Mouse (Mus musculus) kidney, embryonic 14.5 days (tissue): Measurements from ENCODE around the gene Macrod2. TPM values are rescaled to one million over a fixed set of nuclear protein-coding genes. Genes with fewer than 3 reads are reported as not detected.

ENCODE experiments used
- ATAC-seq: fragments of 200-750 bp; cut with Nextera tagmentation; 2 replicates; pipeline ENCODE4 v1.8.0; 2017; ENCODE audit warnings: moderate number of reproducible peaks, mild to moderate bottlenecking, moderate TSS enrichment, moderate library complexity; ENCODE audit not compliant: low FRiP score, low TSS enrichment
- H3K27ac ChIP-seq: fragments of 300-500 bp; sonication (generic); 2 replicates; pipeline ENCODE4 v1.5.1; 2014; ENCODE audit warnings: low read depth, mild to moderate bottlenecking, low read length, moderate library complexity, mixed read lengths
- H3K27me3 ChIP-seq: fragments of 300-500 bp; sonication (generic); 2 replicates; pipeline ENCODE4 v1.6.1; 2014; ENCODE audit warnings: mild to moderate bottlenecking, low read length; ENCODE audit not compliant: control insufficient read depth, insufficient read depth
- H3K36me3 ChIP-seq: fragments of 300-500 bp; sonication (generic); 2 replicates; pipeline ENCODE4 v1.6.1; 2014; ENCODE audit warnings: low read length, mixed read lengths; ENCODE audit not compliant: control insufficient read depth, insufficient read depth
- H3K4me1 ChIP-seq: fragments of 300-500 bp; sonication (generic); 2 replicates; pipeline ENCODE4 v1.6.1; 2014; ENCODE audit warnings: low read length, mixed read lengths; ENCODE audit not compliant: control insufficient read depth, insufficient read depth
- H3K4me2 ChIP-seq: fragments of 300-500 bp; sonication (generic); replicated peaks from 2 replicates; pipeline ENCODE4 v1.6.1; 2014; ENCODE audit warnings: low read depth, mild to moderate bottlenecking, low read length
- H3K4me3 ChIP-seq: fragments of 300-500 bp; sonication (generic); 2 replicates; pipeline ENCODE4 v1.5.1; 2014; ENCODE audit warnings: mild to moderate bottlenecking, low read length
- H3K9ac ChIP-seq: fragments of 300-500 bp; sonication (generic); 2 replicates; pipeline ENCODE4 v1.6.1; 2014; ENCODE audit warnings: low read depth, mild to moderate bottlenecking, low read length, moderate library complexity
- H3K9me3 ChIP-seq: fragments of 300-500 bp; sonication (generic); 2 replicates; pipeline ENCODE4 v1.6.1; 2016; ENCODE audit warnings: low read length; ENCODE audit not compliant: control insufficient read depth
- WGBS: fragments of 180-500 bp; shearing (Covaris S2); extraction: QIAGEN DNeasy Blood & Tissue Kit; methylation state at CpG from one replicate; pipeline ENCODE4 v1.1.7; 2014; 5-methylcytosine and 5-hydroxymethylcytosine counted together
- polyA plus RNA-seq: library from polyadenylated mRNA; unstranded; fragments of >200 nt; fragmentation: Nextera tagmentation; extraction: Ambion mirVana; gene quantifications from 2 replicates; pipeline ENCODE4 v1.2.1, GENCODE M21; 2014

Macrod2 gene
- polyA plus RNA-seq, 1 experiment from 2014 or later: 22.2 TPM

DNA sequence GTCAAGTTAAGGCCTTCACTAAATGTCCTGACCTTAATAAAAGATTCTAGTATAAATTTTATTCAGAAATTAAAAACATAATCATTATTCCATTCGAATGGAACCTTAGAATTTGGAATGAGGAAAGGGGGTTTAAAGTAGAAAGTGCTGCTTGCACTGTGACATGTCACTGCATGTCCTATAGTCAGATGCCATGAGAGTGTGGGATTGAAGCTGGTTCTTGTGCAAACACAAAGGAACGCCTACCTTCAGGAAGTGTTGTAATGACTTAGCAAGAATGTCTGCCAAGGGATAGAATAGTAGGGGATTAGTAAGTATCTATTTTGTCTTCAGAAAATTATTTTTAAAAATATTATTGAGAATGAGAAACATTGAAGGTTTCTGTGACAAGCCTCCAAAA lies 431.1 kb downstream of the Macrod2 start:
- Histone ChIP-seq H3K4me1 (no peaks in the 10 kb centered on the region), H3K4me2 (no peak overlapping the region), H3K9ac (no peak overlapping the region), H3K27me3 (no peaks in the 10 kb centered on the region), H3K4me3 (no peak overlapping the region), H3K27ac (no peak overlapping the region), H3K36me3 (no peaks in the 10 kb centered on the region), H3K9me3 (no peaks in the 10 kb centered on the region)
- 74% methylated on average over 2 of the region's 2 CpGs for WGBS
- no peak for ATAC-seq

GRCm38 (mm10) chr2:140828859-140829258 lies 433.8 kb downstream of the Macrod2 start:
- Histone ChIP-seq H3K9me3 (no peaks in the 10 kb centered on the region), H3K27ac (no peak overlapping the region), H3K4me1 (no peaks in the 10 kb centered on the region), H3K9ac (no peak overlapping the region), H3K4me2 (no peak overlapping the region), H3K4me3 (no peak overlapping the region), H3K36me3 (no peaks in the 10 kb centered on the region), H3K27me3 (no peaks in the 10 kb centered on the region)
- 89% methylated on average over 5 of the region's 5 CpGs for WGBS
- no peak for ATAC-seq

- H3K9me3 ChIP-seq: no peaks in the 10 kb centered on the region
- H3K9ac ChIP-seq: no peak overlapping the region
- no peaks in the 10 kb centered on the region for H3K27me3 ChIP-seq
- no peak overlapping the region for H3K4me2 ChIP-seq
- H3K4me3 ChIP-seq: no peak overlapping the region
- 63% methylated on average over 3 of the region's 3 CpGs for WGBS
- no peaks in the 10 kb centered on the region for H3K4me1 ChIP-seq
- no peak overlapping the region for H3K27ac ChIP-seq
- H3K36me3 ChIP-seq: no peaks in the 10 kb centered on the region
- ATAC-seq: no peak
These were observed 435.0 kb downstream of the Macrod2 start for GRCm38 (mm10) chr2:140830086-140830485.

- H3K36me3 ChIP-seq: no peaks in the 10 kb centered on the region
- 19% methylated on average over 2 of the region's 2 CpGs for WGBS
- no peaks in the 10 kb centered on the region for H3K4me1 ChIP-seq
- ATAC-seq: no peak
- H3K27ac ChIP-seq: no peak overlapping the region
- no peak overlapping the region for H3K4me2 ChIP-seq
- no peaks in the 10 kb centered on the region for H3K9me3 ChIP-seq
- H3K9ac ChIP-seq: no peak overlapping the region
- no peaks in the 10 kb centered on the region for H3K27me3 ChIP-seq
- no peak overlapping the region for H3K4me3 ChIP-seq
These were observed 444.3 kb downstream of the Macrod2 start for GRCm38 (mm10) chr2:140839371-140839770.

DNA sequence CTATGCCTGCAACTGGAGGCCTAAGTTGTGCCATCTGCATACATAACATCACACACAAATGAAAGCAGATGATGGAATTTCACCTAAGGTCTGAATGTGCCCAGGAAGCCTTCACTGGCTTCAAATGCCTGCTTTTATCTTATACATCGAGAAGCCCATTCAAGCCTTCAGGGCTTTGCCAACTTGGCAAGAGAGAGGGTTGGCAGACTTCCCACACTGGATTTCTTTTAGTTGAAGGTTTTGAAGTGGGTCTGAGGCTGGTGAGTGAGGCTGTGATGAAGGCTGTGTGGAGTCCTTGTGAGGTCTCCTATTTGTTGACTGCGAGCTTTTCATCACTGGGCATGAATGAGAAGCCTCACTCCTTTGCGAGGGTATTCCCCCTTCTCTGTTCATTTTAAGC lies 444.8 kb downstream of the Macrod2 start:
- no peak for ATAC-seq
- Histone ChIP-seq H3K9me3 (no peaks in the 10 kb centered on the region), H3K36me3 (no peaks in the 10 kb centered on the region), H3K9ac (no peak overlapping the region), H3K27ac (no peak overlapping the region), H3K4me2 (no peak overlapping the region), H3K4me1 (no peaks in the 10 kb centered on the region), H3K4me3 (no peak overlapping the region), H3K27me3 (no peaks in the 10 kb centered on the region)
- WGBS: 68% methylated on average over 3 of the region's 3 CpGs

DNA sequence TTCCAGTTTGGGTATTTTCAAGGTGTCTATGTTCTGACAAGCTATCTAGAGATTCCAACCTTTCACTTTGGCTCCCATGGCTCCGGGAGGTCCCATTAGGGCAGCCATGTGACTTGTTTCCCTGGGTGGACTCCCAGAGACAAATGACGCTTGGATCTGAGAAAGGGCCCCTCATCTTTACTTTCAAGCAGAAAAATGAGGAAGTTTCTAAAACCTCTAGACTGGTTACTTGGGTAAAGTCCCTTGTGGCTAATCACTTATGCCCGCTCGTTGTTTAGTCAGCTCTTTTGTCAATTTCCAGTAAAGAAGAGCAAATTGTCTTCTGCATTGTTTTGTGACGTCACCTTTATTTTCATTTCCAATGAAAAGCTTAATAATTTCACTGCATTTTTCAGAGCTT lies 448.9 kb downstream of the Macrod2 start:
- H3K4me1 ChIP-seq: no peaks in the 10 kb centered on the region
- no peak overlapping the region for H3K4me2 ChIP-seq
- H3K4me3 ChIP-seq: no peak overlapping the region
- 87% methylated on average over 5 of the region's 5 CpGs for WGBS
- H3K9me3 ChIP-seq: no peaks in the 10 kb centered on the region
- no peak for ATAC-seq
- H3K9ac ChIP-seq: no peak overlapping the region
- H3K27me3 ChIP-seq: no peaks in the 10 kb centered on the region
- no peaks in the 10 kb centered on the region for H3K36me3 ChIP-seq
- H3K27ac ChIP-seq: no peak overlapping the region

GRCm38 (mm10) chr2:140847817-140848428 lies 452.8 kb downstream of the Macrod2 start:
- H3K27me3 ChIP-seq: no peaks in the 10 kb centered on the region
- no peak for ATAC-seq
- no peak overlapping the region for H3K27ac ChIP-seq
- H3K4me3 ChIP-seq: no peak overlapping the region
- no peaks in the 10 kb centered on the region for H3K4me1 ChIP-seq
- H3K36me3 ChIP-seq: no peaks in the 10 kb centered on the region
- H3K4me2 ChIP-seq: no peak overlapping the region
- H3K9ac ChIP-seq: no peak overlapping the region
- 90% methylated on average over 5 of the region's 5 CpGs for WGBS
- H3K9me3 ChIP-seq: no peaks in the 10 kb centered on the region

- no peak overlapping the region for H3K27ac ChIP-seq
- no peaks in the 10 kb centered on the region for H3K9me3 ChIP-seq
- ATAC-seq: no peak
- no peak overlapping the region for H3K9ac ChIP-seq
- H3K4me2 ChIP-seq: no peak overlapping the region
- no peaks in the 10 kb centered on the region for H3K27me3 ChIP-seq
- H3K4me3 ChIP-seq: no peak overlapping the region
- 70% methylated on average over 9 of the region's 9 CpGs for WGBS
- H3K4me1 ChIP-seq: no peaks in the 10 kb centered on the region
- no peaks in the 10 kb centered on the region for H3K36me3 ChIP-seq
These were observed 458.4 kb downstream of the Macrod2 start for GRCm38 (mm10) chr2:140853538-140853937.

DNA sequence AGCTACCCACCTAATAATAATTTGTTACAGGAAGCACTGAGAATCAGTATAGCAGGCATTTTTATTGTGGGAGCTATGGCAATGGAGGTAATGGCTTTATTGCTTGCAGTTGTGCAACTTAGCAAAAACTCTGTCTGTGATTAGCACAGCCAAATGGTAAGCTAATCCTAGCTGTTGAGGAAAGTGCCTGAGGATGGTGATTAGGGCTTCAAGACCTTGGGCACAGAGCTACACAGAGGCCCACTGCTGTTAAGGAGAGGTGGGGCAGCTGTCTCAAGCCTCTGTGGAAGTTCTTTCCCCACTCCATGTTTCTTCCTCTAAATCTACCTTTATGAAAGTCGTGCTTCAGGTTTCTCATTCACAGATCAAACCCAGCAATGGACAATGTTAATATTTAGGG lies 466.2 kb downstream of the Macrod2 start:
- no peaks in the 10 kb centered on the region for H3K4me1 ChIP-seq
- 47% methylated on average over 1 of the region's 1 CpGs for WGBS
- no peaks in the 10 kb centered on the region for H3K9me3 ChIP-seq

More for the DNA sequence above, 466.2 kb downstream of the Macrod2 start:
- no peak overlapping the region for H3K4me2 ChIP-seq
- H3K9ac ChIP-seq: no peak overlapping the region
- H3K4me3 ChIP-seq: no peak overlapping the region
- H3K27ac ChIP-seq: no peak overlapping the region
- H3K27me3 ChIP-seq: no peaks in the 10 kb centered on the region
- no peaks in the 10 kb centered on the region for H3K36me3 ChIP-seq
- no peak for ATAC-seq
